Mouse (Mus musculus) cerebellum, adult 11 months (tissue): Measurements from ENCODE around the gene Raver1.
A peak's percentile ranks its signal among the peaks of the same experiment; 100 is the strongest.
"Not testable (repeated sequence)": the region's sequence is repeated elsewhere in the genome, so short reads cannot be mapped to it uniquely, and the experiment has no call there.

ENCODE experiments used
- DNase-seq: peaks from one replicate; pipeline ENCODE4 v3.0.0; 2022

Raver1 gene

DNA sequence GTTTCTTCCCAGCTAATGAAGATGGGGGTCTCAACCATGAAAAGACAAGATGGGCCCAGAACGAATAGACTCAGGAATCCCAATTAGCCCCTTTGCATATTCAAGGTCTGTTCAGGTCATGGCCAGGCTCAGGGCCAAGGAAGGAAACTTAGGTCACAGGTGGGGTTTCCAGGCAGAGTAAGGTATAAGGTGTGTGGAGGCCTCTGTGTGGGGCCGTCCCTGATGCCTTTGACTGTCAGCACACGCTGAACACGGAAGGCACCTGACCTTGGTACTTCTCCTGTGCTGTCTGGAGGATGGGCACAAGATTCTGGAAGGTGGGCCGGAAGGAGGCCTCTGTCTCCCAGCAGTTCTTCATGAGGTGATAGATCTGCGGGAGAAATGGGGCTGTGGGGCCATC lies 13.0 kb upstream of the Raver1 start:
- no peak for DNase-seq

DNA sequence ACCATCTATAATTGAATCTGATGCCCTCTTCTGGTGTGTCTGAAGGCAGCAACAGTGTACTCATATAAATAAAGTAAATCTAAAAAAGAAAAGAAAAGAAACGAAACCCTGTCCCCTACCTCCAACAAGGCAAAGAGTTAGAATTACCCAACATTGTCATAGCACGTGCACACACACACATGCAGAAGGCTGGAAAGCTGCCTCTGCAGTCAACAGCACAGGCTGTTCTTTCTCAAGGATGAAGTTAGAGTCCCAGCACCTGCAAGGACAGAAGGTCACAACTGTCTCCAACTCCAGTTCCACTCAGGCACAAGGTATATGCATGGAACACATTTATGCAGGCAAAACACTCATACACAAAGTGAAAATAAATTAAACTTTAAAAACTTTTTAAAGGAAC lies 10.3 kb upstream of the Raver1 start:
- DNase-seq = no peak

DNA sequence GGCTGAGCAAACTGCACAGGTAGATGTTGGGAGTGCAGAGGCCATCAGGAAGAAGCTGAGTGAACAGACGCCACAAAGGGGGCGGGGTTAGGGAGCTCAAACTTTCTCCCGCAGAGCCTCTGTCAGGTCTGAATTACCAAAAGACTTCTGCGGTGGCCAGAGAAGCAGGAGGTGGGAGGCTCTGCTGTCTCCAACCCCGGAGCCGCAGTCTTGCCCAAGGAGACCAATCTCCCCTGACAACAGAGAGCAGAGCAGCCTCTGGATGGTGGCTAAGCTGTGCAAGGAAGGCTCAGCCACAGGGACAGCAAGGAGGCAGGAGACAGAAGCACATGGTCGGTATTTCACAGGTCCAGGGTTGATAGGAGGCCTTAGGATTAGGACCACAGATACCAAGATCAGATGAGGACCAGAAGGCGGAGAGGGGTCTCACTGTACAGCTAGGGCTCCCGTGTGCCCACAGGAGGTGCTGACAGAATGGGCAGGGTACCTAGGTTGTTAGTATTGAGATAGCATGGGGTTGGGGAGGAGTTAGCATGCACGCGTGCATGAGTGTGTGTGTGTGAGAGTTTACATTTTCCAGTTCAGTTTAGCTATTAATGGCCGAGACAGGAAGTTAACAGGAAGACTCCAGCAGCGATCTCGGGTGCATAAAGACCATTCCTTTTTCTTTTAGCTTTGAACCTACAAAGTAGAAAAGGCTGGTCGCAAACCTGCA lies 8.8 kb upstream of the Raver1 start:
- DNase-seq = no peak

DNA sequence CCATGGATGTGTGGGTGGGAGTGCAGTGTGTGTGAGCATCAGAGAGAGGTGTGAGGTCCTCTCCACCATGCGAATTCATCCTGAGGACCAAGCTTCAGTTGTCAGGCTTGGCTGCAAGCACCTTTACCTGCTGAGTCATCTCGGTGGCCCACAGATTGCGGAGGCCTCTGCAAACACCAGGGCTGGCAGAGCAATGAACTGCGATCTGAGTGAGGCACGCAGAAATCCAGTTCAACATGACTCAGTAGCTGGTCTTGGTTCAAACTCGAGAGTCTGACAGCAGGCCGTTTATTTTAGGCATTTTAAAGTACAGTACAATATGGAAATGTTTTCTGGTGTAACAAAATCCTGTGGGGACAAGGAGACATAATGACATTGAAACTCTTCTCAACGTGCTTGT lies 6.0 kb upstream of the Raver1 start:
- no peak for DNase-seq

DNA sequence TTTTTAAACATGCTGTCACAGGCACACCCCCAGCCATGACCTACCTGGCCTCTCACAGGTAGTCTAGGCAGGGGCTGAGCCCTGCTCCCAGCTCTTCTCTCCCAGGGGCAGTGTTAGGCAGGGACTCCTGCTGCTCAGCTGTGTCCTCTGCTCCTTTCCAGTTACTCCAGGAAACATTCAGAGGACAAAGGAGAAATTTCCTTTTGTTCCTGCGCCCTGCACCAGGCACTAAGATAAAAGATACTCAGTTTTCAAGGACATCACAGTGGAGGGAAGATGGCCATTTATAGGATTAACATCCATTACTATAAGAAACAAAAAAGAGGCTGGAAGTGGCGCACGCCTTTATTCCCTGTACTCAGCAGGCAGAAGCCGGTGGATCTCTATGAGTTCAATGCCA lies 4.2 kb upstream of the Raver1 start:
- DNase-seq = no peak

DNA sequence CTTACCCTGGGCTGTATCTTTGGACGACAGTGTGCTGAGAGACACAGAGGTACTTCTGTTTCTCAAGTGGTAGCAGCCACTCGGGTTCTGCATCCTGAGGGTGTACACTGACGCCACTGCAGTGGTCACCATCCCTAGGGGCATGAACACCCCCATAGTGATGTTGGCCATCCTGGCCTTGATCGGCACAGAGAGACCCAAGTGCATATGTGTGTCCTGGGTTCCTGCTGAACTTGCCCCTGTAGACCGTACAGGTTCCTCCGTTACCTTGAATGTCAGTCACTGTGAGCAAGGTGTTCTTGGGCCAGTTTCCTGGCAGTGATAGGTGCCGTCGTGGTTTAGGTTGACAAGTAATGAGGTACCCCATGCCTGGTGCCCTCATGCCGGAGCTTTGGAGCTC lies 1.6 kb upstream of the Raver1 start:
- no peak for DNase-seq

DNA sequence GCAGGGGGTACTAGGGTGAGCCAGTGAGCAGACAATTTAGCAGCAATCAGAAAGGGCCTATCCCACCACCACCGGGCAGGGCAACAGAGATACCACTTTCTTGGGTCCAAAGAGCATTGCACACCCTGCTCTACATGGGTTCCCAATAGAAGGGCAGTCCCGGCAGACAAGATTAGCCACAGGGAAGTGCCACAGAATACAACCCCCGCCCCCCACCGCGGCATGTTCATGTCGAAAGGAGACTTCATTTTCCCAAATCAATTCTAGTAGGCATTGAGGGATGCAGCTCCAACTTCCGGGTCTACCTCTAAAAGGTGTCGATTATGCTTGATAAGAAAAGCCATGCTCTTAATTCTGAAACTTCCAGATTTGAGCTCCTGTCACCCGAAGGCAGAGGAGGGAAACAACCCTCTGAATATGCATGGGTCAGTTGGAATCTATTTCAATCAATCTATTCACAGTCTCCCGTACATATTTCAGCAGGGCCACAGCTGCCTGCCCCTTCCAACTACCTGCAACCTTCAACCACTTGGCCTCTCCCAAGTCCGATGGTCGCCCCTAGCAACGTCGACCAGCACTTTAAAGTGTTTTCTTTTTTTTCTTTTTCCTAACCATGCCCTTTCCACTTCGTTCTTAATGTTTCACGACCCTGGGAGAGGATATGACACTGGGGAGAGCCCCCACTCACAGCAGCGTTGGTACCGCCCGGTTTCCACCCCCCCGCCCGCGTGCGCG lies 669 bp downstream of the Raver1 start:
- DNase-seq = no peak

DNA sequence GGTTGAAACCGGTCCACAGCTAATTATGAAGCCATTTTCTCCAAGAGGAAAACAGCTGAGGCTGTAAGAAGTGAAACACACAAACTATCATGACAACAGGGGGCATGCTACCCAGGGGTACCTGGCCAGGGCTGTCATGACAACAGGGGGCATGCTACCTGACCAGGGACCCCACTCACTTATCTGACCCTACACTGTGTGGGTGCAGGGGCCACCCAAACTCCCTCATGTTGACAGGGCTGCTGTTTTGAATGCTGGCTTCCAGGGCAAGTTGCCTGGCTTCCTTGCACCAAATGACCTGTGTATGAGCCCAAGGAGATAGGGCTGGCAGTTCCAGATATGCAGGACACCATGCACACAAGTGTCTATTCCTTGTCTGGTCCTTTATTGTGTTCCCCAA lies 1.3 kb downstream of the Raver1 start:
- no peak for DNase-seq

DNA sequence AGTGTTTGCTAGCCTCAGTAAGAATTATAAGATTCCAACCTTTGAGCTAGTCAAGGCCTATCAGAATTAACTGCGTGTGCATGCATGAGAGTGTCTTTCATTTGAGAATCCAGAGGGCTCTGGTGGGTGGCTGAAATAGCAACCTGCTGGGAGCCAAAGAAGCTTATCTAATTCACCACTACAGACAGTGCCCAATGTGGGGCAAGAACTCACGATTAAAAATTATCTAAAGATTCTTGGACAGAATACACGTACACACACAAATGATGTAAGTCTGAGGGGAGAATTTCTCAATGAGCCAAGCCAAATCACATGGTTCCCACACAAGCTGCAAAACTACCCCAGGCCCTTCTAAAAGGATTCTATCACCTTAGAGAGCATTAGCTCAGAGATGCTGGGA lies 8.5 kb downstream of the Raver1 start:
- DNase-seq = no peak

DNA sequence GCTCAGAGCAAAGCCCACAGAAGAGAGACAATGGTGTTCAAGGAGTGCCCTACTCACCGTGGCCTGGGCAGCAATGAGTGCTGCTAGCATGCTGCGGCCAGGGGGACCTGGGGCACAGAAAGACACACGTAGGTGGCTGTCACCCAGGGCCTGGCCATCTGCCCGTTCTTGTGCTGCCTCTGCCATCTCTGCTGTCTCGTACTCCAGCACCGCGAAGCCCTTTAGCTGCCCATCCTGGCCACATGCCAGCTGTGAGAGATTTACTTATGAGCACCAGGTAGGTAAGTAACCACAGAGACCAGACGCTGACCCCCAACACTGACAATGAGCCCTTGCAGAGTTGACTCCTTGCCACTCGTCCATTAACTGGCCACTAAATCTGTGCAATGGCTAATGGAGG lies 10.7 kb downstream of the Raver1 start:
- no peak for DNase-seq

DNA sequence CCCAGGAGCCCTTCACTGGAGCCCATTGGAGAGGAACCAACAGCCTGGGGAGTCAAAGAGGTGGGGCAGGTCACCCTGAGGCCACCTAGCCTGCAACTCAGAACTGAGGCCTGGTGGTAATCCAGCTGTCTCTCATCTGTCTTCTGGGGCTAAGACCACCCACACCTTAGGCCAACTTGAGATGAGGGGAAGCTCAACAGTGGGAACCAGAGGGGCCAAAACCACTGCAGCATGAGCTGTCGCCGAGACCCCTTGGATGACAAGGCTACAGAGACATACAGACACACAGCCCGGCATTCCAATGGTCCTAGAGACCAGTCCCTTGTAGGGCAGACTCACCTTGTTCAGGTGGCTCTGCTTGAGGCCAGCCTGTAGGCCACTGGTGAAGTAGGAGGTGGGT lies 16.2 kb downstream of the Raver1 start:
- no peak for DNase-seq

DNA sequence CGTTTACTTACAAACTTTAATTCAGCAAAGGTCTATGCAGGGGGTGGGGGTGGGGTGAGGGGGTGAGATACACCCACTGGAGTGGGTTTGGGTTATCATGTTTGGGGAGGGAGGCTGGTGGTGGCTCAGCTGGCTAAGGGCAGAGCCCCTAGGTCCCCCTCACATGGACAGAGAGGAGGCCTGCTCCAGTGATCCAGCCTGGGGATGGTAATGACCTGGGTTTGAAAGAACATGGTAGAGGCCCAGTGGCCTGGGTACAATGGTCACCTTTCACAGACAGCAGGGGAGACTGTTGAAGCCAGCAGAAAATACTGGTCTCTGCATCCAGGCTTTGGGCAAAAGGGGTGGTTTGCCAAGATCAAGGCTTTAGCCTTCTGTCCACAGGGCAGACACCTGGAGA lies 17.6 kb downstream of the Raver1 start:
- no peak for DNase-seq

DNA sequence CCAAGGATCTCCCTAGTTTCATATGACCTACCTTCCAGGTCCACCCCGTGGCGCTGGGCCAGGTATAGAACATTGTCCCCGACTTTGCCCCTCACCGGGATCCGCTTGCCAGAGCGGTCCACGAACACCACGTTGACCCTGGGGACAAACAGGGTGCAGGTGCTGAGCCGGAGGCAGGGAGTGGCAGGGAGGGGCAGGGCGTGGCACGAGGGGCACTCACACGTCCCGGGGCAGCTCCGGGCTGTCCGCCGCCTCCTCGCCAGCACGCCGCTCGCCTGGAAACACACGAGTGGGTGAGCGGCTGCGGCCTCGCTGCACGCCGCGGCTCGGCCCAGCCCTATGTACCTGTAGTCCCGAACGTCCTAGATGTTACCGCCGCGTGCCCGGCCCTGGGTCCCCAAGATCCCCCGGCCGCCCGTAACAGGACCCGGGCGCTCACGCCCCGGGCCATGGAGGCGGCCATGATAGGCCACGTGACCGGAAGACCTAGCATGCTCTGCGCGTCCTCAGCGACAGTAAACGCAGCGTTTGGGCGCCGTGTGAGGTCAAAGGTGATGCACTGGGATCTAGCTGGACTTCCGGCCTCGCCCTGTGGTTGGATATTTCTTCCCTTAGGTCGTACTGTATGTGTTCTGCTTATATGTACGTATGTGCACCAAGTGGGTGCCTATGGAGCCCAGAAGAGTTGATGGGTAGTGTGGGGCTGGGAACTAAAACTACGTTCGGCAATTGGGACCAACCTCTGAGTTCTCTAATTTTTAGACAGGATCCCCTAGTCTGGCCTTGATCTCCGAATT lies 18.6 kb downstream of the Raver1 start, which contains the start of the genes Gm49373 and Fdx1l:
Gm49373 (minus strand) TSS at position 53 of the 797 bp plus-strand sequence.
Fdx1l (minus strand) TSS at position 571 of the 797 bp plus-strand sequence.
- DNase-seq = peak; percentile 84

DNA sequence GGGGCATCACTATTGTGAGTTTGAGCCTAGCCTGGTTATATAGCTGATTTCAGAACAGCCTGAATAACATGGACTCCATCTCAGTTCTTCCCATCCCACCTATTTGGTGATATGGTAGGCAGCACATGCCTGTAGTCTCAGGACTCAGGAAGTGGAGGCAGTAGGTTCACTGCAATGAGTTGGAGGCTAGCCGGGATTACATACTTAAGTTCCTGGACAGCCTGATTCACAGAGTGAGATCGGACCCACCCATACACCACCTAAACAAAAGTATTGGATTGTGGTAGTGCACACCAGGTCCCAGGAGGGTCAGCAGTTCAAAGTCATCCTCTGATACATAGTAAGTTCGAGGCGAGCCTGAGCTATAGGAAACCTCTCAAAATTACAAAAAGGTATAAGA lies 19.2 kb downstream of the Raver1 start:
- no peak for DNase-seq

DNA sequence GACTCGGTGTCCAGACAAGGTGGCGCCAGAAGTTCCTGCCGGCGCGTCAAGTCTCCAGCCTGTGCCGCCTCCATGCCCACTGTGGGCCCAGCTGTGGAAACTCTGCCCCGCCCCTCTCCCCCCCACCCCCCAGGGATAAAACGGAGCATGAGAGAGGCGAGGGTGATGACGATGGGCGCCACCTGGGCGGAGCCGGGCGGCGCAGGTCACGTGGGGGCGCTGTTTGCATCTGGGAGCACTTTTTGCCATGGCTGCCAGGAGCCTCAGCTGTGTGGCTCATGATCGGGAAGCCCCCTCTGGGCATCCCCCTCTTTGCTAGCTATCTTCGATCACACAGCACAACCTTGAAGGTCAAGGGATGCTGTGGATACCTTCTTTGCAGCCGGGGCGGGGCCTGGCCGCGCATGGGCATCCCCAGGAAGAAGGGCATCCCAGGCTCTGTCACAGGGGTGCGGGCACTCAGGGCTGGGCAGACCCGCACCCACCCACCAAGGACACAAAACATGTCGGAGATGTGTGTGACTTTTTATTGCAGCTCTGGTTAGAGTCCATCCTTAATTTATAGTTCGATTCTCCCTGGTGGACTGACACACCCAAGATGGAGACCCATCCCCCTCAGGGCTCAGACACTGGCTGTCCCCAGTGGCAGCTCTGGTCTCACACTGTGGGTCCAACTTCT lies 24.7 kb downstream of the Raver1 start, which contains the start of gene Zglp1:
Zglp1 (minus strand) TSS at position 88 of the 679 bp plus-strand sequence.
- DNase-seq = no peak

DNA sequence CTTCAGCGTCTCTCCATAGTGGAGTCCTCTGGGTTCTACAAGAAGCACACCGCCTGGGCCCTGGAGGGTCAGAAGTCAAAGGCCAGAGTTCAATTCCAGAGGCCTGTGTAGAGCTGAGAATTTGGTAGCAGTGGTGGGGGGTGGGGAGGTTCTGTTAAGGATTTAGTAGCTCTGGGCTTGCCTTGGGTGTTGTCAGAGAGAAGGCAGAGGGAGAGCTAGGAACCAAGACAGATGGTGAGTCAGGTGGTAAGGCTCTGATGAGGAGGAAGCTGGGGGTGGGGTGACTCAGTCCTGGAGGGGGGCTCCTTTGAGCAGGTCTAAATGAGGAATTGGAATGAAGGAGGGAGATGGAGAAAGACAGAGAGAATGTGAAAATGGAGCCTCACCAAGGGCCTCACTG lies 28.9 kb downstream of the Raver1 start:
- DNase-seq = no peak

DNA sequence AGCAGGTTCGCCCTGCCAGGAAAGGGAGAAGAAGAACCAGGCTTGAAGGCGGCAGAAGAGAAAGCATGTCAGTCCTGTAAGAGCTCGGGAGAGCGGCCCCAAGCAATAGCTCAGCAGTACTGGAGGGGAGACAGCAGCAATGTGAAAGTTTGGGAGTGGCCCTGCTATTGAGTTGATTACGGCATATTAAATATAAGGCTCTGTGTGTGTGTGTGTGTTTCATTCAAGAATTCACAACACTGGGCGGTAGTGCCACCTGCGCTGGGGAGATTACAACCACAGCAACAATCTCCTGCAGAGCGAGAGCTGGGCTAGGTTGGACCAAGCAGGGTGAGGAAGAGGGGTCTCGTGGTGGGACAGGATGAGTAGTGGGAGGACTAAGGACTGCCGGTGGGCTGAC lies 40.2 kb downstream of the Raver1 start:
- DNase-seq = no peak

DNA sequence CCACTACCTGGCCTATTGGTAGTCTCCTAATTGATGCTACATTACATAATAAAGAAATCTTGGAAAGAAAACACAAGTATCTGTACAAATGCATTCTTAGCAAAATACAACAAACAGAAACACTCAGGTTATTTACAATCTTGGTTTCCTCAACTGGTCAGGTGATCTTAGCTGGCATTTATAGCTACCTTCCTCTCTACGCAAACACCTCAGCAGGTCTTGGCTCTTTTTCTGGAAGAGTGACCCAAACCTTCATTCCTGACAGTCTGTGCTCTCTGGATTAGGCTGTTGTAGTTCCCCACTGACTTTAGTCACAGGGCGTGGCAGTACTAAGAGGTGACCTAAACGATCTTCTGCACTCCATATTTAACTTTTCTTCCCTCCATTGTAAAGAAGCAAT lies 46.6 kb downstream of the Raver1 start:
- DNase-seq = no peak

DNA sequence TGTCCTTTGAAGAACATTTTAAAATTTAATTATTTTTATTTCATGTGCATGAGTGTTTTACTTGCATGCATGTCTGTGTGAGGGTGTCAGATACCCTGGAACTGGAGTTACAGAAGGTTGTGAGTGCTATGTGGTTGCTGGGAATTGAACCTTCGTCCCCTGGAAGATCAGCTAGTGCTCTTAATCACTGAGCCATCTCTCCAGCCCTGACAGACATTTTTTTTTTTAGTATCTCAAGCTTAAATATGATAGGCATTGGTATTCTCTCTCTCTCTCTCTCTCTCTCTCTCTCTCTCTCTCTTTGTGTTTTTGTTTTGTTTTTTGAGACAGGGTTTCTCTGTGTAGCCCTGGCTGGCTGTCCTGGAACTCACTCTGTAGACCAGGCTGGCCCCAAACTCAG lies 47.0 kb downstream of the Raver1 start:
- DNase-seq = not testable (repeated sequence)

DNA sequence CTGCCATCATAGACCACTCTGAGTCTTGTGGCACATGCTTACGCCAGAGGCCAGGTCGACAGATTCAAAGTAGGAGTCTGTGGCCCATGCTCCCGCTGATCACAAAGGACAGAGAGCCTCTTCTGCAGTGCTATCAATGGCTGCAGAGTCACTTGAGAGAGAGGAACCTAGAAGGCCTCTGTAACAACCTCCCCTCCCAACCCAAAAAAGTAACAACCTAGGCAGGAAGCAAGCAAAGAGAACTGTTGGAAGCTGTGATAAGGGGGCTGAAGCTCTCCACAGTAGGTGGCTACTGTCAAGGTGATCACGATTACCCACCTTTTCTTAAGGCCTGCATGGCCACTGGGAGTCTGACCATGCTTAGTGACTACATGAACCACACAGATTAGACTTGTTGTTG lies 48.2 kb downstream of the Raver1 start:
- no peak for DNase-seq

DNA sequence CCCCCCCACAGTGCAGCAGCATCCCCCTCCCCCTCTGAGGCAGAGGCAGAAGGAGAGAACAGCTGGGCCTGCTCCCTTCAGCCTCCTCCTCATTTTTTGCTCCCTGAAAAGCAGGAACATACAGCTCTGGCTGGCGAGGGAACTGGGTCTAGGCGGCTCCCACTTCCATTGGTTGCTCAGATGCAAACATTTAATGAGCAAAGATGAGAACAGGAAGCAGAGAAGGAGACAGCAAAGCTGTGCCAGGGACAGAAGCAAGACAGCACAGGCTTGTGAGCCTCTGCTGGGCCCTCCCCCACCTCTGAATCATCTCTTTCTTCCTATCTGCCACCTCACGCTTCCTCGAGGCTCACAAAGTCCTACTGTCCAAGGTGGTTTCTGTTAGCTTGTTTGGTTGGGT lies 50.5 kb downstream of the Raver1 start:
- DNase-seq = no peak

DNA sequence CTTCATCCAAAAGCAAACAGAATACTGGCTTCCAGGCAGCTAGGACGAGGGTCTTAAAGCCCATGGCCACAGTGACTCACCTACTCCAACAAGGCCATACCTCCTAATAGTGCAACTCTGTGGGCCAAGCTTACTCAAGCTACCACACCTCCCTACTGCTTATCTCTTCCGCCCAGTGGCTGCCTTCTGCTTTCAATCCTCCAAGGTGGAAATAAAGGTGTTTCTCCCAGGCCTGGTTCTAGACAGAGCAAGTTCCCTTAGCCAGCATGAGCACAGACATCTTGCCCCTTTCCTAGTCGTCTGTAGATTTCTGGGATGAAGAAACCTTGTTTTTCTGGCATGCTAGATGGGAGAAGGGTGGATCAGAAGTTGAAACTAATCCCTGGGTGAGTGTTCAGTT lies 52.0 kb downstream of the Raver1 start:
- DNase-seq = no peak

DNA sequence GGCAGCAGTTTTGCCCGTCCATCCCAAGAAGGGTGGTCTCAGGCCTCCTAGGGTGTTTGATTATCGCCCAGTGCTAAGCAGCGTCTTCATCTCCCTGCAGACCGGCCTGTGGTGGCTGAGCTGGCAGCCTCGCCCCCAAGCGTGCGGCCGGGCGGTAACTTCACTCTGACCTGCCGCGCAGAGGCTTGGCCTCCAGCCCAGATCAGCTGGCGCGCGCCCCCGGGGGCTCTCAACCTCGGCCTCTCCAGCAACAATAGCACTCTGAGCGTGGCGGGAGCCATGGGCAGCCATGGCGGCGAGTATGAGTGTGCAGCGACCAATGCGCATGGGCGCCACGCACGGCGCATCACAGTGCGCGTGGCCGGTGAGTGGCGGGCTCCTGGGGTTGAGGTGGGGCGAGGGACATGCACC lies 54.3 kb downstream of the Raver1 start:
- DNase-seq = no peak
